Mouse (Mus musculus) CD4-positive, CD25-positive, alpha-beta regulatory T cell, adult 4 months (primary cell): ENCODE data around the gene Slc2a13. TPM values are rescaled to one million over a fixed set of nuclear protein-coding genes. Genes with fewer than 3 reads are reported as not detected.

Experiments used
- ATAC-seq: one replicate; pipeline ENCODE4 v1.8.0; 2017
- polyA plus RNA-seq, 2 experiments: library from polyadenylated mRNA; unstranded; fragments of 100-300 nt; shearing (Covaris generic); gene quantifications; one replicate each; pipeline ENCODE4 v1.2.1; 2017

Slc2a13 gene
- polyA plus RNA-seq, 2 experiments from 2014 or later: not detected

GRCm38 (mm10) chr15:91372464-91373202 is 200.4 kb downstream of the Slc2a13 start:
- no peak for ATAC-seq

DNA sequence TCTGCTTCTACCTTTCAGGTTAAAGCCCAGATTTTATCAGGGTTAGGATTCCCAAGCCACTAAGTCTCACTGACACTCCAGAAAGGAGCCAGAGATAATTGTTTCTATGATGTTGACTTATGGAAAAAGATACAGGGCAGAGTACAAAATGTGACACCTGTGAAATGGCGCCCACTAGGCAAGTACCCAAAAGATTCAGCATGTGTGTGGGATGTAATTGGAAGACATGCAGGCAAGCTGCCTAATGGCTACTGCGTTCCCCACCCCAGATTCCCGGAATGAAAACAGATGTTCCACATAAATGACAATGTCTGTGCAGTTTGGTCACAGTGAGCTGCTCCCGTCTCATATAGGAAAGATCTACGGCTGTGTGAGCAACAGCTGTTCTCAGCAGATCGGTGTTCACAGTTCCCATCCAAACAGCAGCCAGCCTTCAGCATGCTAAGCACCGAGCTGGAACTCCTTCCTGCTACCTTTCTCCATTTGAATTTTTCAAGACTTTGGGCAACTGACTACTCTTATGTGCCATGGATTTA is 201.1 kb downstream of the Slc2a13 start:
- ATAC-seq: no peak

DNA sequence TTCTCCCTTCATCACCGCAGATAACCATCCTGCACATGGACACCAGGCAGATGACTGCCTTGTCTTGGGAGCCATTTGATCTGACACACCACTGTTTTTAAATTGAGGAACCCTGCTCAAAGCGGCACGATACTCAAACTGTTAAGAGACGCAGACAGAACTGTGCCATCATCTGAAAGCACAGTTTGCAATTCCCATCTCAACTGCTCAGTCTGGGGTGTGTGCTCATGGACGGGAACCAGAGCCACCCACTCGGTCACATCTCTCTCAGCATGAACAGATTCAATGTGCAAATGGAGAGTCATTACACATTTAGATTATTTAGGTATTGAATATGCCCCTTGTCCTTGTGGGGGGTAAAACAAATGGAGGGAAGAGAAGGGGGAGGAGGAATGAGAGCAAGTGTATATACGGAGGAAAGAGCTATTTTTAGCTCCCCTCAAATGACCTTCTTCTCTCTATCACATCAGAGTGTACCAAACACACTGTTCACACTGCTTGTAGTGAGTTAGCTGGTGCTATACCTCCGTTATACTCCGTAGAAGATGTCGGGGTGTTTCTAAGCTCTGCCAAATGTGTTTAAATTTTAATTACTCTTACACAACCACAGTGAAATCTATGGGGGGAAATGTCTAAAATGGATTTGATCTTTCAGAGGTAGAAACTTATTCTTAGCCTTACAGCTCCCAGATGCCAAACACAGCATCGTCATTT is 203.2 kb downstream of the Slc2a13 start:
- ATAC-seq: no peak

DNA sequence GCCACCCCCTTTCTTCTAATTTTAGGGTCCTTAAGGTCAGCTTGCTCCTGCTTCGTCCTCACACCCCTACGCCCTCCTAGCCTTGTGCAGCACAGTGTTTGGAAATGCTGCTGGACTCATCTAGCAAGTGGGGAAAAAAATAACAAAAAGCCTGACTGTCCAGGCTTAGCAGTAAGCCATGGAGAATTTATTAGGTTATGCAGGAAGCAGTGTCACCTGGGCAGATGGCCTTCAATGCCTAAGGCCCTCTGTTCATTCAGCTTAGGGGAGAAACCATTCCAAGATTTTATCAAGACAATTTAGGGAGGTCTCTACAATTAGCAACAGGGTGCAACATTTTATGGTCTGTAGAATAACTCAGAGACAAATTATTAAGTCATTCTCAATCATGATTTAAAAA is 212.6 kb downstream of the Slc2a13 start:
- no peak for ATAC-seq

GRCm38 (mm10) chr15:91351006-91351405 is 222.1 kb downstream of the Slc2a13 start:
- no peak for ATAC-seq

DNA sequence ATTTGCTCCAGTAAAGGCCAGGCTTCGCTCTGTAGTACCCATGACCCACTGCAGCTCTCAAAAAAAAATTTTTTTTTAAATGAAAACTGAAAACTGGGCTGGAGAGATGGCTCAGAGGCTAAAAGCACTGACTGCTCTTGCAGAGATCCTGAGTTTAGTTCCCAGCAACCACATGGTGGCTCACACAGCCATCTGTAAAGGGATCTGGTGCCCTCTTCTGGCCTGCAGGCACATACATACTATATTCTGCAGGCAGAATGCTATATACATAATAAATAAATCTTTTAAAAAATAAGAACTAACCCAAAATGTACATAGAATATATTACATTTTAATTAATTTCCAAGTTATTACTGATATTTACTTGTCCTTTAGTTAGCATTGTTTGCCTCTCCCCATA is 234.7 kb downstream of the Slc2a13 start:
- no peak for ATAC-seq

DNA sequence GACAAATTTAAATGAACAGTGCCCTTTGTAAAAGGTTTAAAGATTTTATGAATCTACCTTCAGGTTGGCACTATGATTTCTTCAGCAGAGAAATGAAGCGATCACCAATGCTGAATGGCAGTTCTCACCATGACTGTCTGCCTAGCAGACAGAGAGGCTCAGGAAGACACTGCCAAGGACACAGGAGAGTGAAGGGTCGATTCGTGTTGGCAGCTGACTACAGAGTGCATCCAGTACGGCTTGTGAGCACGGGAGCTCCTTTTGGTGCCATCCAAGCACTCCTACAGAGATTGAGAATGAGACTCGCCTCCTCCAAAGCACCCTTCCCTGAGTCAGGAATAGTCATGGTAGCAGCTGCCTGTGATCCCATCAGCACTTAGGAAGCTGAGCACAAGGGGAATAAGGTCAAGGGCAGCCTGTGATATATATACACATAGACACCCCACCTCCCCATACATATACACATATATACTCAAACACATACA is 238.6 kb downstream of the Slc2a13 start:
- ATAC-seq: no peak

DNA sequence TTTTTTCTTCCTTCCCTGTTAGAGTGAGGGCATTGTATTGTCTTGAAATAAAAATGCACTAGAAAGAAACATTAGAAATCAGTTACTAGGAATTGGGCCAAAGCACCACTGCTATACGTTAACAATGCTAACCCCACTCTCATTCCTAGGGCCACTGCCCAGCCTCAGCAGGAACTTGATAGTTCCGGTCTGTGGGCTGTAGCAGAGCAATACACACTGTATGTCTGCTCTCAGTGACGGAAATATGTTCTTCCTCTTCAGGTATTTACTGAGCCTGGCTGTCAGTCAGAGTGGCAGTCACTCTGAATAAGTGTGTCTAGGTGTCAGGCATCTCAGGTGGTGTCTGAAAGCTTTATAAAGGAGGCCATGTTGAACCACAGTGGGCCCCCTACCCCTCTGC is 245.3 kb downstream of the Slc2a13 start:
- no peak for ATAC-seq

GRCm38 (mm10) chr15:91327023-91327422 is 246.0 kb downstream of the Slc2a13 start:
- no peak for ATAC-seq

DNA sequence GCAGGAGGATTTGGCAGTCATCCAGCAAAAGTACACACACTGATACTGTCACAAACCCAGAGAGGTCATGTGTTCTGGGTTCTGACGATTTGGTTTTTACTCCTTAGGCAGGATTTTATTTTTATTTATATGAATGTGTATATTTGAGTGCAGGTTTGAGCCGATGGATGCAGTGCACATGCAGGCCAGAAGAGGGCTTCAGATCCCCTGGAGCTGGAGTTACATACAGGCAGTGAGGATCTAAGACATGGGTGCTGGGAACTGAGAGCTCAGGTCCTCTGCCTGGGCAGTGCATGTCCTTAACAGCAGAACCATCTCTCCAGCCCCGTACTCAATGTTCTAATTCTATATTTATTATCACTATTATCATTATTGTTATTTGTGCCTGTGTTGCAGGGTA is 253.7 kb downstream of the Slc2a13 start:
- ATAC-seq: no peak

DNA sequence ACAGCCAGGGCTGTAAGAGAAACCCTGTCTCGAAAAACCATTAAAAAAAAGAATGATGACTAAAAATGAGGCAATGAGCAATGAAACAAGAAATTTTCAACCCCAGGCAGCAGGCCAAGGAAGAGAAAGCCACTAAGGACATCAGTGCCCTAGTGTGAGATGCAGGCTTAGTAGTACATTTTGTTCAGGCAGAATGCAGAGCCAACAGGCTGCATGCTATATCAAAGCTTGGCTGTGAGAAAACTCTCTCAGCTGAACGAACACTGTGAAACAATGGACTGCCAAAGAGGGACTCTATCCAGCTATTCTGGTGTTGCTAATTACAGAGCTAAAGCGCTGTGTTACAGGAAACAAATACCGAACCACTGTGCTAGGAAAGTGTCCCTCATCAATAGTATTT is 256.1 kb downstream of the Slc2a13 start:
- ATAC-seq: no peak

DNA sequence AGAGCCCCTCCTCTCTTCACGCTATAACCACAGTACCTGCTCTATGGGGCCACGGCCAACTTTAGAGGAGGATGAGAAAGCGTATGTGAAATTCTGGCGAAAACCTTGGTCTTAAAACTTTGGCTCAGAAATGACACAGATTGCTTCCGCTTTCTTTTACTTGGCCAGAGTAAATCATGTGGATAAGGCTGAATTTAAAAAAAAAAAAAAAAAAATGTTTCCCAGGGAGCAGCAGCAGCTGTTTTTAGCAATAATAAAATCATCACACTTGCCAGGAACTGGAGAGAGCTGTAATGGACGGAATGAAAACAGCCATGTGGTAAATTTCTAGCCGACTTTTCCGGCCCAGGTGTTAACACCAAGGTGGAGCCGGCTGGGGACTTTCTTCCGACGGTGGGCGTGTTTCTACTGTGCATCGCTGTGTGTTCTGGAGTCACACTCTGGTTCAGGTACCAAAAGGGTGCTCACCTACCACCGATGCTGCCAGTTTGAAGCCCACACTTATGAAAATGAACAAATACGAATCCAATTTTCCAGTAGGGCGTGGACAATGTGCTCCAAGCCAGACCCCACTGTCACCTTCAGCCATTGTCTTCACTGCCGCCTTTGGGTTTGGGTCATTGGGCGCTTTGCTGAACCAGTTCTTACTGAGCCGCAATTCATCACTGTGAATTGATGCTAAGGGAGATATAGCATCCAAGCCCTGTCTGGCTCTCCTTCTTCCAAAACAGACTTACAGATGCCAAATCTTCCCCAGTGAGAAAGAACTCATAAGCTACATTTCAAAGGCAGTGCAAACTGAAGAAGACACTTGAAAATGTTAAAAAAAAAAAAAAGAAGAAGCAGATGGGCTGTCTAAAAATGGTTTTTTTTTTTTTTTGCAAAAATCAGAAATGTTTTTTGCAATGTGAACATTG is 258.4 kb downstream of the Slc2a13 start:
- ATAC-seq: no peak

DNA sequence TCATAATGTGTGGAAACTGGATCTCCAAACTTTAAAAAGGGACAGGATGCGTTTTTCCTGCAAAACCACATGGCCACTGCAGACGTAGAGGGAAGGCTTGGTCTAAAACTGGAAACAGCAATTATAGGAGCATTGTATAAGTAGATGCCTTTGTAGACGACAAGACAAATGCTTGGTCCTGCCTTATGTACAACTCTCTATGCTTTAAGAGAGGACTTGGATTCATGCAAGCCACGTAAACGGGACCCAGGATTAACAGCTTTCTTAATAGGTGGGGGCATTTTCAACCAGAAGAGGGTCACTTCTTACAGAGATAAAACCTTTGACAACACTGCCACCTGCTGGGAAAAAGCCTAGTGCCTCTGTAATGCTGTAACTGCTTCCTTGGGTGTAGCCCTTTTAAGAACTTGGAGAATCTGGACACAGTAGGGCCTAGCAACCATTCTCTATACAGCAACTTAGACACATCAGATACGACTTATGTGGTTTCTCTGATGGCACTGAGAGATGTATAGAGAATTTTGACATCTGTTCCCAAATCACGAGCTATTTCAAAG is 268.7 kb downstream of the Slc2a13 start:
- ATAC-seq: no peak

- no peak for ATAC-seq
These were observed 271.7 kb downstream of the Slc2a13 start for GRCm38 (mm10) chr15:91301366-91301765.

GRCm38 (mm10) chr15:91299319-91299835 is 273.7 kb downstream of the Slc2a13 start:
- ATAC-seq: no peak

DNA sequence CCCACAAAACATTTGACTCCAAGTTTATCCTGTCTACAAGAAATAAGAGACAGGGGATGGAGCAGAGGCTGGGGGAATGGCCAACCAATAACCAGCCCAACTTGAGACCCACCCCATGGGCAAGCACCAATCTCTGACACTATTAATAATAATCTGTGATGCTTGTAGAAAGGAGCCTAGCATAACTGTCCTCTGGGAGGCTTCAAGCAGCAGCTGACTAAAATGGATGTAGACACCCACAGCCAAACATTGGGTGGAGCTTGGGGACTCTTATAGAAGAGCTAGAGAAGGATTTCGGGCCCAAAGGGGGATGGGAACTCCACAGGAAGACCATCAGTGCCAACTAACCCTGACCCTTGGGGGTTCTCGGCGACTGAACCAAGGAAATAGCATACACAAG is 289.6 kb downstream of the Slc2a13 start:
- ATAC-seq: no peak

DNA sequence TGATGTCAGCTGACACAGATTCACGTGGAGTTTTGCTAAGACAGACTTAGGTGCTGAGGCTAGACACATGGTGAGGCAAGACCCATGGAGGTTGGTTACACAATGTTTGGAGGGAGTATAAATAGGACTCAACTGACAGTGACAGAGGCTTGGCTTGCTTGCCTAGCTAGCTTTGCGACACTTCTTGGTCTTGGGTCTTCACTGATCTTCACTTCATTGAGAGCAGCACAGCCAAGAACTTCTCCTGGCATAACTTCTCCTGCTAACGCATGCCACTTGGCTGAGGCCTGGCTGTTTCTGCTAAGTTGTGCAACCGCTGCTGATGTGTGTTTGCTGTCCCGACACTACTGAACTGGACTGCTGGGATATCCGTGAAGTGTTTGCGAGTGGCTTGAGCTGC is 290.2 kb downstream of the Slc2a13 start:
- ATAC-seq: no peak

DNA sequence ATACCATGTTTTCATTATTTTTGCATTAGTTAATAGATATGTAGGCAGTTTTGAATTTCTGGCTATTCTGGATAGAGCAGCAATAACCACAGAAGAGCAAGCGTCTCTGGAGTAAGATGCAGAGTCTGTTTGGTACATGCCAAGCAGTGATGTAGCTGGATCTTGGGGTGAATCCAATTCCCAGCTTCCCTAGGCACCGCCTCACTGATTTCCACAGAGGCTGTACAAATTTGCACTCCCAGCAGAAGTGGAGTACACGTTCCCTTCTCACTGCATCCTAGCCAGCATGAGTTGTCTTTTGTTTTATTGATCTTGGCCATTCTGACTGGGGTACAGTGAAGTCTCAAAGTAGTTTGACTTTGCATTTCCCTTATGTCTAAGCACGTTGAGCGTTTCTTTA is 291.5 kb downstream of the Slc2a13 start:
- no peak for ATAC-seq

DNA sequence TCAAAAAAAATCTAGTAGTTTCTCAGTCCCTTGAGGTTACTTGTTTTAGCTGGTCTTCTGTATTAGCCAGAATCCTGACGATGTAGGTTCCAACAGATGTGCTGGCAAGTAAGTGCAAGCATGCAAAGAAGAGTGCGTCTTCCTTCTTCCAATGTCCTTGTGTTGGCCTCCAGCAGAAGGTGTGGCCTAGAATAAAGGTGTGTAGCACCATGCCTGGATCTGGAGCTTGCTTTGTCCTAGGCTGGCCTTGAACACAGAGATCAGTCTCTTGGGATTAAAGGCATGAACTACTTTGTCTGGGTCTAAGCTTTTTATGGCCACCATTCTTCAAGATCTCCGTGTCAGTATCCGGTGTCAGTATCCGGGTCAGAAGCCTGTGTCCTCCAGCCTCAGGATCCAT is 293.5 kb downstream of the Slc2a13 start:
- ATAC-seq: no peak

- no peak for ATAC-seq
These were observed 297.1 kb downstream of the Slc2a13 start for GRCm38 (mm10) chr15:91275961-91276360.

DNA sequence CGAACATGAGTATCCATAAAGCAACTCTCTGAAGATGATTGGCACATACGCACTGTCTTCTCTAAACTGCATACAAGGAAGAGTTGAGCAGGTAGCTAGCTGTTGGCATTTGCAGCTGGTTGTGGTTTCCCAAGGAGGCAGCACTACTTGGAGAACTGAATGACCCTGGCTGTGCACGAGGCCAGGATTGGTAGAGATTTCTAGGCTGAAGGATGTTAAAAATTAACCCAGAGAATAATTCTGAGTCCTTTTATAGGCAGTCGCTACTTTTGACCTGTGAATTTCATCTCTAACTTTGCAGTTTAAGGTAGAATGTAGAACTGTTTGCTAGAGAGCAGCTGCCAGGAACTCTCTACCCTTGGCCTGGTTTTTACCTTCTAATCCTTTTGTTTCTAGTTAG is 304.5 kb downstream of the Slc2a13 start:
- no peak for ATAC-seq

GRCm38 (mm10) chr15:91263926-91264325 is 309.1 kb downstream of the Slc2a13 start:
- no peak for ATAC-seq
